Mouse (Mus musculus) lung, adult 2 months (tissue): Measurements from ENCODE around the gene Hist1h2bb.
"Not testable (repeated sequence)": the region's sequence is repeated elsewhere in the genome, so short reads cannot be mapped to it uniquely, and the experiment has no call there.

Experiments used
- CTCF ChIP-seq: fragments of 200-500 bp; IDR thresholded peaks from 2 replicates; pipeline ENCODE4 v1.5.1; 2011; ENCODE audit warnings: mild to moderate bottlenecking, low read length, control low read depth; ENCODE audit not compliant: insufficient read depth
- POLR2A ChIP-seq: fragments of 200-500 bp; IDR thresholded peaks from 2 replicates; pipeline ENCODE4 v1.6.1; 2011; ENCODE audit warnings: low read depth, mild to moderate bottlenecking, control low read depth, low read length, borderline replicate concordance; ENCODE audit errors: extremely low read depth

DNA sequence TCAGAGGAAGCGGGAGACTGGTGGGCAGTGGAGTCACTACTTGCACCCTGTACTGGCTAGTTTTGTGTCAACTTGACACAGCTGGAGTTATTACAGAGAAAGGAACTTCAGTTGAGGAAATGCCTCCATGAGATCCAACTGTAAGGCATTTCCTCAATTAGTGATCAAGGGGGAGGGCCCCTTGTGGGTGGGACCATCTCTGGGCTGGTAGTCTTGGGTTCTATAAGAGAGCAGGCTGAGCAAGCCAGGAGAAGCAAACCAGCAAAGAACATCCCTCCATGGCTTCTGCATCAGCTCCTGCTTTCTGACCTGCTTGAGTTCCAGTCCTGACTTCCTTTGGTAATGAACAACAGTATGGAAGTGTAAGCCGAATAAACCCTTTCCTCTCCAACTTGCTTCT is 43.7 kb upstream of the Hist1h2bb start:
- not testable (repeated sequence) for TF ChIP-seq CTCF, POLR2A
